Mouse (Mus musculus): ENCODE measurements around the gene Stfa1. TPM values are rescaled to one million over a fixed set of nuclear protein-coding genes. Genes with fewer than 3 reads are reported as not detected.
"Not testable (repeated sequence)": the region's sequence is repeated elsewhere in the genome, so short reads cannot be mapped to it uniquely, and the experiment has no call there.

Gene Stfa1
- total RNA-seq (2015), result 15.0 and 16.9 TPM in 2 replicates
- 6.9 and 10.9 TPM in 2 replicates for total RNA-seq (2017)

DNA sequence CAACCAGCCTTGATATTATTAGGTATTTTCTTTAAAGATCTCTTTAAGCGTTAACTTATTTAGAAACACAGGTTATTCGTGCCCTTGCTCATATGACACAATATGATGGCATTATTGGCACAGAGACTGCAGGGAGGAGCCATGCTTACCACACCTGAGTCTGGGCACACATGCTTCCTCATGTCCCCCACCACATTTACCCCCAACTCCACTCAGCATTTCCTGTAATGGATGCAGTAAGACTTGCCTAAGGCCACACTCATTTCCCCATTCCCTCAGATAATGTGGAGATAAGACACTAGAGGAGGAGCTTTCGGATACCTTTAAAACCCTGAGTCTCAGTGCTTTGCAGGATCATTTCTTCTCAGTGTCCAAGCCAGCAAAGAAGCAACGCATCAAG is at the start of gene Stfa1:
TSS of gene Stfa1 (plus strand) at position 156 of the 400 bp plus-strand sequence.
- ATAC-seq (ENCODE audit: poor library complexity, severe bottlenecking), result peak; percentile 47

DNA sequence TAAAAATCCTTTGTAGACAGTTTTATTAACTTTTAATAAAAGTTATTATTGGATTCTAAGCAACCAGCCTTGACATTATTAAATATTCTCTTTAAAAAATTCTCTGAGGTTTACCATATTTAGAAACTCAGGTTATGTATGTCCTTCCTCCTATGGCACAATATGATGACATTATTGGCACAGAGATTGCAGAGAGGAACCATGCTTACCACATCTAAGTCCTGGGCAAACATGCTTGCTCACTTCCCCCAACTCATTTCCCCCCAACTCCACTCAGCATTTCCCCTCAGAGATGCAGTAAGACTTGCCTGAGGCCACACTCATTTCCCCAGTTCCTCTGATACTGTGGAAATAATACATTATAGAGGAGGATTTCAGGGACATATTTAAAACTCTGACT is 16.2 kb upstream of the Stfa1 start:
- peak; percentile 63 for ATAC-seq (ENCODE audit: poor library complexity, severe bottlenecking)

- peak; percentile 69 for ATAC-seq (ENCODE audit: poor library complexity, severe bottlenecking)
These were observed 12.4 kb downstream of the Stfa1 start for GRCm38 (mm10) chr16:36289140-36289539.

DNA sequence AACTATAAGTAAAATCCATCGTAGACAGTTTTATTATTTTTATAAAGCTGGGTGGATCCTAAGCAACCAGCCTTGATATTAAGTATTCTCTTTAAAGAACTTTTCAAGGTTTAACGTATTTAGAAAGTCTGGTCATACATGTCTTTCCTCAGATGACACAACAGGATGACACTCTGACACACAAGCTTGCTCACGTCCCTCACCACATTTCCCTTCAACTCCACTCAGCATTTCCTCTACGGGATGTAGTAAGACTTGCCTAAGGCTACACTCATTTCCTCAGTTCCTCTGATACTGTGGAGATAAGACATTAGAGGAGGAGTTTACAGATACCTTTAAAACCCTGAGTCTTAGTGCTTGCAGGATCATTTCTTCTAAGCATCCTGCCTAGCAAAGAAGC is 30.9 kb downstream of the Stfa1 start:
- no peak for ATAC-seq (ENCODE audit: poor library complexity, severe bottlenecking)

DNA sequence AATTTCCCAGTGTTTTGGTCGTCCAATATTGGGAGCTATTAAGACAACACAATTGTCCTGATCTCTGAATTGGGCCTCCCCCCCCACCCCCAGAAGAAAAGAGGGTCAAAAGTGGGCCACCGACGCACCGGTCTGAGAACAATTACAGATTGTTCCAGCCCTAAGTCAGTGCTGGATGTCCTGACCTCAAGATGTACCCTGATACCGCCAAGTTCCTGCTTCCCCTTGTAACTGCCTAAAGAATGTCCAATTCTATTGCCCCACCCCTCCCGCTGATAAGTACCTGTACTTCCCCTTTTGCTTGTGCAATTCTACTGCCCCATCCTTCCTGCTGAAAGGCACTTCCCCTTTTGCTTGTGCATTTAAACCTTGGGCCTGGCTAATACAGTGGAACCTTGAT is 39.4 kb downstream of the Stfa1 start:
- not testable (repeated sequence) for ATAC-seq (ENCODE audit: poor library complexity, severe bottlenecking)

GRCm38 (mm10) chr16:36319286-36319685 is 42.5 kb downstream of the Stfa1 start:
- no peak for ATAC-seq (ENCODE audit: poor library complexity, severe bottlenecking)

DNA sequence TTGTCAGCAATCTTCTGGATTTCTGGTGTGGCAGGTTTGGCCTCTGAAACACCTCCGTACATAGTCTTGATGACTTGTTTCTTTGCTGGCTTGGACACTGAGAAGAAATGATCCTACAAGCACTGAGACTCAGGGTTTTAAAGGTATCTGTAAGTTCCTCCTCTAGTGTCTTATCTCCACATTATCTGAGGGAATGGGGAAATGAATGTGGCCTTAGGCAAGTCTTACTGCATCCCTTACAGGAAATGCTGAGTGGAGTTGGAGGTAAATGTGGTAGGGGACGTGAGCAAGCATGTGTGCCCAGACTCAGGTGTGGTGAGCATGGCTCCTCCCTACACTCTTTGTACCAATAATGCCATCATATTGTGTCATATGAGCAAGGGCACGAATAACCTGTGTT is 57.5 kb downstream of the Stfa1 start, which contains the start of gene BC117090:
TSS of gene BC117090 (minus strand) at position 101 of the 400 bp plus-strand sequence.
- ATAC-seq (ENCODE audit: poor library complexity, severe bottlenecking), result no peak

Other genes with a start within 250 kb of the Stfa1 start
- gene Wdr5b, start 235.8 kb upstream of the Stfa1 start, total RNA-seq (2015), result 5.5 and 6.9 TPM in 2 replicates
- gene Wdr5b, start 235.8 kb upstream of the Stfa1 start, total RNA-seq (2017), result 11.7 and 12.0 TPM in 2 replicates
- gene Fam162a, start 205.4 kb upstream of the Stfa1 start, total RNA-seq (2015), result 42.3 and 54.9 TPM in 2 replicates
- 32.4 and 33.1 TPM in 2 replicates for gene Fam162a, start 205.4 kb upstream of the Stfa1 start, total RNA-seq (2017)
- 24.1 and 29.0 TPM in 2 replicates for gene Ccdc58, start 205.3 kb upstream of the Stfa1 start, total RNA-seq (2015)
- 26.9 and 31.5 TPM in 2 replicates for gene Ccdc58, start 205.3 kb upstream of the Stfa1 start, total RNA-seq (2017)
- not detected in 2 replicates for gene Csta1, start 145.7 kb upstream of the Stfa1 start, total RNA-seq (2015)
- gene Csta1, start 145.7 kb upstream of the Stfa1 start, total RNA-seq (2017), result not detected in 2 replicates
- gene Stfa2l1, start 120.1 kb upstream of the Stfa1 start, total RNA-seq (2015), result 187 and 247 TPM in 2 replicates
- gene Stfa2l1, start 120.1 kb upstream of the Stfa1 start, total RNA-seq (2017), result 52.8 and 60.3 TPM in 2 replicates
- 135 and 136 TPM in 2 replicates for gene Gm5483, start 92.7 kb upstream of the Stfa1 start, total RNA-seq (2015)
- 136 and 159 TPM in 2 replicates for gene Gm5483, start 92.7 kb upstream of the Stfa1 start, total RNA-seq (2017)
- gene Gm5416, start 66.5 kb upstream of the Stfa1 start, total RNA-seq (2015), result 1.0 TPM in 1 of 2 replicates, not detected in the other
- gene Gm5416, start 66.5 kb upstream of the Stfa1 start, total RNA-seq (2017), result not detected in 2 replicates
- 1.1 TPM in 1 of 2 replicates, not detected in the other for gene 2010005H15Rik, start 55.5 kb upstream of the Stfa1 start, total RNA-seq (2015)
- not detected in 2 replicates for gene 2010005H15Rik, start 55.5 kb upstream of the Stfa1 start, total RNA-seq (2017)
- 0.78 TPM in 1 of 2 replicates, not detected in the other for gene BC117090, start 57.4 kb downstream of the Stfa1 start, total RNA-seq (2015)
- gene BC117090, start 57.4 kb downstream of the Stfa1 start, total RNA-seq (2017), result not detected in 2 replicates
- gene BC100530, start 90.8 kb downstream of the Stfa1 start, total RNA-seq (2015), result 7.3 and 16.5 TPM in 2 replicates
- 5.6 and 6.5 TPM in 2 replicates for gene BC100530, start 90.8 kb downstream of the Stfa1 start, total RNA-seq (2017)
- gene Stfa2, start 131.5 kb downstream of the Stfa1 start, total RNA-seq (2015), result 21.8 and 22.7 TPM in 2 replicates
- 1.8 and 7.9 TPM in 2 replicates for gene Stfa2, start 131.5 kb downstream of the Stfa1 start, total RNA-seq (2017)
- gene Stfa3, start 178.4 kb downstream of the Stfa1 start, total RNA-seq (2015), result 15.1 and 18.2 TPM in 2 replicates
- gene Stfa3, start 178.4 kb downstream of the Stfa1 start, total RNA-seq (2017), result 14.5 and 18.9 TPM in 2 replicates

Data from megakaryocyte, adult 5-6 weeks (primary cell).